Mouse (Mus musculus) hindbrain, embryonic 16.5 days (tissue): ENCODE data around the gene Gm1604a. TPM values are rescaled to one million over a fixed set of nuclear protein-coding genes. Genes with fewer than 3 reads are reported as not detected.
"Not testable (repeated sequence)": the region's sequence is repeated elsewhere in the genome, so short reads cannot be mapped to it uniquely, and the experiment has no call there.

ENCODE experiments used
- ATAC-seq: fragments of 200-750 bp; cut with Nextera tagmentation; 2 replicates; pipeline ENCODE4 v1.8.0; 2017; ENCODE audit warnings: moderate TSS enrichment, moderate library complexity
- H3K27ac ChIP-seq: fragments of 300-500 bp; sonication (generic); 2 replicates; pipeline ENCODE4 v1.5.1; 2014; ENCODE audit warnings: low read depth, mild to moderate bottlenecking, control low read depth, low read length, moderate library complexity
- H3K27me3 ChIP-seq: fragments of 300-500 bp; sonication (generic); replicated peaks from 2 replicates; pipeline ENCODE4 v1.6.1; 2014; ENCODE audit warnings: low read length; ENCODE audit not compliant: control insufficient read depth, insufficient read depth
- H3K36me3 ChIP-seq: fragments of 300-500 bp; sonication (generic); 2 replicates; pipeline ENCODE4 v1.6.1; 2014; ENCODE audit warnings: mild to moderate bottlenecking, low read length, moderate library complexity, mixed read lengths; ENCODE audit not compliant: control insufficient read depth, insufficient read depth
- H3K4me1 ChIP-seq: fragments of 300-500 bp; sonication (generic); 2 replicates; pipeline ENCODE4 v1.6.1; 2014; ENCODE audit warnings: low read depth, low read length; ENCODE audit not compliant: control insufficient read depth, insufficient read depth
- H3K4me2 ChIP-seq: fragments of 300-500 bp; sonication (generic); 2 replicates; pipeline ENCODE4 v1.6.1; 2014; ENCODE audit warnings: mild to moderate bottlenecking, low read length, control low read depth, moderate library complexity
- H3K4me3 ChIP-seq: fragments of 300-500 bp; sonication (generic); 2 replicates; pipeline ENCODE4 v1.5.1; 2014; ENCODE audit warnings: mild to moderate bottlenecking, low read length, control low read depth, moderate library complexity
- H3K9ac ChIP-seq: fragments of 300-500 bp; sonication (generic); 2 replicates; pipeline ENCODE4 v1.6.1; 2014; ENCODE audit warnings: low read depth, mild to moderate bottlenecking, control low read depth, low read length, moderate library complexity
- H3K9me3 ChIP-seq: fragments of 300-500 bp; sonication (generic); 2 replicates; pipeline ENCODE4 v1.6.1; 2014; ENCODE audit warnings: mild to moderate bottlenecking, low read length, moderate library complexity; ENCODE audit not compliant: control insufficient read depth
- WGBS: fragments of 180-500 bp; shearing (Covaris S2); extraction: QIAGEN DNeasy Blood & Tissue Kit; methylation state at CpG from one replicate; pipeline ENCODE4 v1.1.7; 2014; 5-methylcytosine and 5-hydroxymethylcytosine counted together
- polyA plus RNA-seq: library from polyadenylated mRNA; unstranded; fragments of >200 nt; fragmentation: Nextera tagmentation; extraction: Ambion mirVana; gene quantifications from 2 replicates; pipeline ENCODE4 v1.2.1, GENCODE M21; 2015

Gene Gm1604a
- polyA plus RNA-seq, 1 experiment from 2014 or later, result not detected

GRCm38 (mm10) chr17:7030622-7031174 is 5.3 kb downstream of the Gm1604a start:
- H3K4me3 ChIP-seq, H3K9me3 ChIP-seq, H3K4me2 ChIP-seq, H3K36me3 ChIP-seq, H3K27ac ChIP-seq, ATAC-seq, H3K9ac ChIP-seq, H3K27me3 ChIP-seq, H3K4me1 ChIP-seq: not testable (repeated sequence)
- 42% methylated on average over 3 of the region's 6 CpGs for WGBS

DNA sequence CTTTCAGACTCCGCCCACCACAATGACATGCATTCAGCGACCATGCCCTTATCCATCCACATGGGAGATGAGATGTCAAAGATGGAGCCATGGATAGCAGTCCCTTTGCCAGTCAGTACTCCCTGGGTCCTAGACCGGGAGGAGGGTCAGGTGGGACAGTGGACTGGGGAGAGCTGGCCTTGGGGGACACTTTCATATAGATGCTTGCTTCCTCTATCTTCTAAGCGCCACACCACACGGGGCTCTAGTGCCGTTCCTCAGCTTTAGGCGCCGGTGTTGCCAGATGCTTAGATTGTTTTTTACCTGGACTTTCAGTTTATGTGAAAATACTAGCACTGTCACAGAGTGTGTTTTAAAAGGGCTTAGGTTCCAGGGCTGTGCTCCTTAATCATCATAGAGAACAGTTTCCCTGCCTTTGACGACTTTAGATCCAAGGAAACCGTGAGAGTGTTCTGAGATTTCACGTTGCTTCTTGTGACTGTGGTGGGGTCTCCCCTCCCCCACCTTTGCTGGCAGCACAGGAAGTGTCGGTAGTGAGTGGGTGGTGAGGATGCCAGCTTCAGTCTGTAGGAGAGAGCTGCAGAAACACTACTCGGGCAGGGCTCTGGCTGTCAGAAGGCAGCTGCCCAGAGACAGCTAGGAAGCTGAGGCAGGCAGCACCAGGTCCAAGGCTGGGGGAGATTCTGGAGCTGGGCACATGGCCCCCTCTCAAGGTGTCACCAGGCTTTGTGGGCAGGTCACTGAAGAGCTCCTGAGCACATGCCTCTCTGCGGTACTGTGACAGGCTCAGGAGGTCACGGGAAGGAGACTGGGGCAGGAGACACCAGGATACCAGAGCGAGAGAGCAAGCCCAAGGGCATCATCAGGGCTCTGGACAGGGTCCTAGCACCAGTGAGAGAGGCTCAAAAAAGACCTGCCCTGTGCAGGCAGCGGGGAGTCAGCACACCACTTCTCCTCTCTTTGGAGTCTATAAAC is 8.1 kb downstream of the Gm1604a start:
- not testable (repeated sequence) for H3K4me3 ChIP-seq, H3K36me3 ChIP-seq, H3K4me2 ChIP-seq, H3K9ac ChIP-seq, H3K27ac ChIP-seq, H3K4me1 ChIP-seq, H3K27me3 ChIP-seq, H3K9me3 ChIP-seq
- ATAC-seq, result peak; percentile 48; the same call in 1 of the 2 replicates
- 53% methylated on average over 3 of the region's 17 CpGs for WGBS

- not testable (repeated sequence) for ATAC-seq, H3K4me2 ChIP-seq, H3K4me3 ChIP-seq, H3K36me3 ChIP-seq, H3K9ac ChIP-seq, H3K27ac ChIP-seq, H3K4me1 ChIP-seq, H3K9me3 ChIP-seq, H3K27me3 ChIP-seq
- WGBS, result 16% methylated on average over 2 of the region's 4 CpGs
These were observed 43.7 kb downstream of the Gm1604a start for GRCm38 (mm10) chr17:7068997-7069539.

DNA sequence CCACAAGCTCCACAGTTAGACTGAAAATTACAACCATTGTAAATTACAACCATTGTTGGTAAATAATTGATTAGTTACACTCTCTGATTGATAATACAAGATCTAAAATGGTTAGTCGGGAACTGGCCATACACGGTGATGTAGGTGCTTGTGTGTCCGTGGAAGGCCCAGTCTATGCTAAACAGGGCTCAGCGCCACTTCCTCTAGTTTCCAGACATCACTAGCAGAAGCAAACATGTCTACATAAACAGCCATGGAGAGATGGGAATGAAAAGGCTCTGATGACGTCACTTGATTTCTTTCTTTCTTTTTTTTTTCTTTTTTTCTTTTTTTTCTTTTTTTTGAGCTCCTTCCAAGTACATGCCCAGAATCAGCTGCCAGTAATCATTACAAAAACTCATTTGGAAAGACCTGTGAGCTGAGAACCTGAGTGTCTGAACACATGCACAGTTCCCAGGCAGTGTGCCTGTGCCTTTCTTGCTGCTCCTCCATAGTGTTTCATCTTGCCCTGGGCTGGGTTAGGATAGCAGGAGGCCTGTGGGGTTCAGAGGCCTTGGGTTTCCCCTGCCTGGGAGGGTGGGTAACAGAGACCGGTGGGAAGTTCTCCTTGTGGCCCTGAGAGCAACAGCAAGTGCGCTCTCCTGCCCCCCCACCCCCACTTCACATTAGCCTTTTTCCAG is 44.3 kb downstream of the Gm1604a start:
- not testable (repeated sequence) for H3K27me3 ChIP-seq, H3K4me1 ChIP-seq, H3K9ac ChIP-seq, H3K4me3 ChIP-seq, H3K36me3 ChIP-seq, H3K27ac ChIP-seq, ATAC-seq, H3K9me3 ChIP-seq, H3K4me2 ChIP-seq
- WGBS, result 64% methylated on average over 4 of the region's 7 CpGs

- H3K9me3 ChIP-seq, H3K4me3 ChIP-seq, H3K36me3 ChIP-seq, H3K4me1 ChIP-seq, H3K4me2 ChIP-seq, H3K27ac ChIP-seq, H3K9ac ChIP-seq, H3K27me3 ChIP-seq: not testable (repeated sequence)
- ATAC-seq, result peak; percentile 78
- 35% methylated on average over 3 of the region's 3 CpGs for WGBS
These were observed 49.1 kb downstream of the Gm1604a start for GRCm38 (mm10) chr17:7074494-7074893.

DNA sequence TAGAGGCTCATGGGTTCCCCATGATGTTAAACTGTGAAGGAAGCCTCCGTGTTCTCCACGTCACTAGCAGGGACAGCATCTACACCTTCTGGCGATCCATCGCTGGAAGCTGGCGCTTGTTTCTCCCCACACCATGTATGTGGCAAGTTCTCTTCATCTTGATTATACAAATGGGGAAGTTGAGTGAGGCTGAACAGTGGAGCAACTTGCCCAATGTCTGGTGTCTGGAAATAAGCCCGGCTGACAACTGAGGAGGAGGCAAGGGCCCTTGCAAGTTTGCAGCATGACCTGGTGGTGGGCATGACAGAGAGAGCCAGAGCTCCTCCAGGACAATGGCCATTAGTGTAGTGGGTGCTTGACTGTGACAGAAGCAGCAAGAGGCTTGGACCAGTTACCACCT is 50.2 kb downstream of the Gm1604a start:
- H3K27ac ChIP-seq, H3K9ac ChIP-seq, H3K9me3 ChIP-seq, ATAC-seq, H3K36me3 ChIP-seq, H3K4me1 ChIP-seq, H3K4me2 ChIP-seq, H3K4me3 ChIP-seq, H3K27me3 ChIP-seq: not testable (repeated sequence)
- 92% methylated on average over 5 of the region's 6 CpGs for WGBS

DNA sequence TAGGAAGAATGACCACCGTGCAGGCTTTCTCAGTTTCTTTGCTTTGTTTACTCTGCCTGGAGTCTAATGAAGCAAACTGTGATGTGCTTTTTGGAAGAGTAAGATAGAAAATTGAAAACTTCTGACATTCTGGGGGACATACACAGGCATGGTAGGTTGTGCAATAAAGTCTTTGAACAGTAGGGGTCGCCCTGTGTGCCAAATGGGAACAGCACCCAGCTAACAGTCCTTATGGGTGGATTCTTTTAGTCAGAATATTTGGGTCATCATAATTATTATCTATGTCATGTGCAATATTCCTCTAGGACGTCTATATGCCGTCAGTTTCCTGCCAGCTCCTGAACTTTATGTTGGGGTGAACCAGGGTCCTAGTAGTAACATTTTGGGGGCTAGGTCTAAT is 54.2 kb downstream of the Gm1604a start:
- not testable (repeated sequence) for H3K4me3 ChIP-seq, H3K4me1 ChIP-seq, H3K27me3 ChIP-seq, ATAC-seq, H3K27ac ChIP-seq, H3K4me2 ChIP-seq, H3K9me3 ChIP-seq, H3K36me3 ChIP-seq, H3K9ac ChIP-seq
- WGBS, result 0% methylated on average over 1 of the region's 4 CpGs

GRCm38 (mm10) chr17:7084523-7084922 is 59.2 kb downstream of the Gm1604a start:
- no CpG with 5 or more reads among the region's 5 CpGs for WGBS
- not testable (repeated sequence) for H3K9ac ChIP-seq, H3K4me2 ChIP-seq, H3K27me3 ChIP-seq, H3K9me3 ChIP-seq, H3K27ac ChIP-seq, ATAC-seq, H3K36me3 ChIP-seq, H3K4me3 ChIP-seq, H3K4me1 ChIP-seq
